Mouse (Mus musculus) MEL (cell line): ENCODE data around the gene Slc1a7. TPM values are rescaled to one million over a fixed set of nuclear protein-coding genes. Genes with fewer than 3 reads are reported as not detected.

Source experiments
- DNase-seq: peaks from one replicate; pipeline ENCODE4 v3.0.0; 2011; ENCODE audit warnings: low read depth, low spot score
- H3K27ac ChIP-seq: 2 replicates; pipeline ENCODE4 v1.5.1; 2012; ENCODE audit warnings: low read depth, mild to moderate bottlenecking, control low read depth, low read length, moderate library complexity; ENCODE audit not compliant: control insufficient read depth
- H3K27me3 ChIP-seq, 2 experiments: fragments of 150-350 bp in 1 of 2; sonication (generic) in 1 of 2; 2 replicates each; pipeline ENCODE4 v1.6.1; 2012; ENCODE audit warnings: low read length in 2 of 2, mild to moderate bottlenecking in 2 of 2, improper control_type of control experiment in 1 of 2, moderate library complexity in 1 of 2; ENCODE audit not compliant: insufficient read depth in 2 of 2, control insufficient read depth in 1 of 2
- H3K36me3 ChIP-seq, 2 experiments: 2 replicates each; pipeline ENCODE4 v1.6.1; 2012 to 2014; ENCODE audit warnings: low read length in 2 of 2, improper control_type of control experiment in 1 of 2, inconsistent platforms in 1 of 2, mild to moderate bottlenecking in 1 of 2; ENCODE audit not compliant: insufficient read depth in 2 of 2, control insufficient read depth in 1 of 2
- H3K4me1 ChIP-seq, 2 experiments: fragments of 150-350 bp in 1 of 2; sonication (generic) in 1 of 2; 2 replicates each; pipeline ENCODE4 v1.6.1; 2012; ENCODE audit warnings: low read length in 2 of 2, improper control_type of control experiment in 1 of 2, mild to moderate bottlenecking in 1 of 2; ENCODE audit not compliant: insufficient read depth in 2 of 2, control insufficient read depth in 1 of 2
- H3K4me3 ChIP-seq, 2 experiments: fragments of 150-350 bp in 1 of 2; sonication (generic) in 1 of 2; 2 replicates each; pipeline ENCODE4 v1.5.1; 2012; ENCODE audit warnings: low read depth in 2 of 2, low read length in 2 of 2, mild to moderate bottlenecking in 2 of 2, moderate library complexity in 2 of 2, control low read depth in 1 of 2, improper control_type of control experiment in 1 of 2; ENCODE audit not compliant: control insufficient read depth in 1 of 2, insufficient read depth in 1 of 2
- H3K79me2 ChIP-seq: 2 replicates; pipeline ENCODE4 v1.6.1; 2012; ENCODE audit warnings: mild to moderate bottlenecking, low read length, moderate library complexity; ENCODE audit not compliant: control insufficient read depth, poor library complexity, insufficient read depth
- H3K9ac ChIP-seq: 2 replicates; pipeline ENCODE4 v1.6.1; 2012; ENCODE audit warnings: low read depth, mild to moderate bottlenecking, control low read depth, low read length, moderate library complexity; ENCODE audit not compliant: control insufficient read depth, poor library complexity, severe bottlenecking
- H3K9me3 ChIP-seq: fragments of 150-350 bp; sonication (generic); replicated peaks from 2 replicates; pipeline ENCODE4 v1.6.1; 2012; ENCODE audit warnings: mild to moderate bottlenecking, low read length, improper control_type of control experiment, moderate library complexity; ENCODE audit not compliant: insufficient read depth
- BHLHE40 ChIP-seq: IDR thresholded peaks from 2 replicates; pipeline ENCODE4 v1.6.1; 2012; ENCODE audit warnings: low read depth, mild to moderate bottlenecking, inconsistent platforms, low read length, improper control_type of control experiment, borderline replicate concordance
- CTCF ChIP-seq, 3 experiments: IDR thresholded peaks in 2 of 3; conservative IDR thresholded peaks in 1 of 3; 2 replicates each; pipeline ENCODE4 v1.5.1; 2011 to 2012; ENCODE audit warnings: low read length in 3 of 3, low read depth in 2 of 3, mild to moderate bottlenecking in 2 of 3, improper control_type of control experiment in 1 of 3, inconsistent platforms in 1 of 3, mixed read lengths in 1 of 3, moderate library complexity in 1 of 3; ENCODE audit not compliant: control insufficient read depth in 1 of 3, insufficient read depth in 1 of 3, poor library complexity in 1 of 3, severe bottlenecking in 1 of 3
- EP300 ChIP-seq, 2 experiments: IDR thresholded peaks; 2 replicates each; pipeline ENCODE4 v1.6.1; 2011; ENCODE audit warnings: improper control_type of control experiment in 2 of 2, low read length in 2 of 2, low read depth in 1 of 2, mild to moderate bottlenecking in 1 of 2
- ETS1 ChIP-seq: IDR thresholded peaks from 2 replicates; pipeline ENCODE4 v1.6.1; 2012; ENCODE audit warnings: low read depth, mild to moderate bottlenecking, inconsistent platforms, low read length, improper control_type of control experiment, moderate library complexity
- HCFC1 ChIP-seq: IDR thresholded peaks from 2 replicates; pipeline ENCODE4 v1.6.1; 2012; ENCODE audit warnings: low read depth, mild to moderate bottlenecking, inconsistent platforms, low read length, improper control_type of control experiment, moderate library complexity
- MAX ChIP-seq: IDR thresholded peaks from 2 replicates; pipeline ENCODE4 v1.6.1; 2011; ENCODE audit warnings: low read length, improper control_type of control experiment
- MXI1 ChIP-seq: IDR thresholded peaks from 2 replicates; pipeline ENCODE4 v1.6.1; 2011; ENCODE audit warnings: mild to moderate bottlenecking, low read depth, low read length, improper control_type of control experiment
- NELFE ChIP-seq: IDR thresholded peaks from 2 replicates; pipeline ENCODE4 v1.6.1; 2011; ENCODE audit warnings: low read depth, low read length, improper control_type of control experiment
- NRF1 ChIP-seq: IDR thresholded peaks from 2 replicates; pipeline ENCODE4 v1.6.1; 2014; ENCODE audit warnings: low read depth, mild to moderate bottlenecking, inconsistent platforms, low read length, improper control_type of control experiment, moderate library complexity; ENCODE audit not compliant: poor library complexity, insufficient read depth, severe bottlenecking
- POLR2A ChIP-seq, 2 experiments: IDR thresholded peaks; 2 replicates each; pipeline ENCODE4 v1.6.1; 2011 to 2012; ENCODE audit warnings: low read length in 2 of 2, mild to moderate bottlenecking in 2 of 2, control low read depth in 1 of 2, improper control_type of control experiment in 1 of 2, low read depth in 1 of 2, moderate library complexity in 1 of 2; ENCODE audit not compliant: control insufficient read depth in 1 of 2, insufficient read depth in 1 of 2, poor library complexity in 1 of 2
- RCOR1 ChIP-seq: IDR thresholded peaks from 2 replicates; pipeline ENCODE4 v1.6.1; 2012; ENCODE audit warnings: low read depth, mild to moderate bottlenecking, inconsistent platforms, low read length, improper control_type of control experiment
- SMC3 ChIP-seq: IDR thresholded peaks from 2 replicates; pipeline ENCODE4 v1.6.1; 2011; ENCODE audit warnings: low read depth, low read length, improper control_type of control experiment
- USF1 ChIP-seq: IDR thresholded peaks from 2 replicates; pipeline ENCODE4 v1.6.1; 2014; ENCODE audit warnings: low read depth, mild to moderate bottlenecking, inconsistent platforms, low read length, improper control_type of control experiment, moderate library complexity
- ZKSCAN1 ChIP-seq: IDR thresholded peaks from 2 replicates; pipeline ENCODE4 v1.6.1; 2012; ENCODE audit warnings: low read depth, mild to moderate bottlenecking, inconsistent platforms, low read length, improper control_type of control experiment, moderate library complexity
- polyA plus RNA-seq, 2 experiments: library from polyadenylated mRNA; stranded (reverse) in 1 of 2; unstranded in 1 of 2; fragments of >175 nt in 1 of 2; fragments of >200 nt in 1 of 2; gene quantifications; 2 replicates each; pipeline versions ENCODE4 v1.2.1 to v1.2.4; 2012; ENCODE audit warnings: low replicate concordance in 2 of 2, low read depth in 1 of 2; ENCODE audit not compliant: insufficient read length in 2 of 2, insufficient read depth in 1 of 2, missing spikeins in 1 of 2
- total RNA-seq: library from RNA; depleted of rRNA; stranded (reverse); fragments of 300-350 nt; gene quantifications from 2 replicates; pipeline ENCODE4 v1.2.3, GENCODE M21; 2012

The Slc1a7 gene
- total and polyA plus RNA-seq, 3 experiments, result 0.68 TPM; not detected in 2

GRCm38 (mm10) chr4:108045136-108046107, 77.3 kb downstream of the Slc1a7 start:
- H3K27me3 ChIP-seq, result no peaks in the 10 kb centered on the region
- H3K4me3 ChIP-seq, result no peak overlapping the region
- no peak overlapping the region for H3K9ac ChIP-seq
- no peak overlapping the region for H3K27ac ChIP-seq
- no peaks in the 10 kb centered on the region for H3K79me2 ChIP-seq
- H3K9me3 ChIP-seq, result no peaks in the 10 kb centered on the region
- H3K4me1 ChIP-seq, result no peaks in the 10 kb centered on the region
- no peak for DNase-seq
- TF ChIP-seq POLR2A (IDR thresholded peaks at IDR 0.05; ENCODE audit: control insufficient read depth in 1 of 2, insufficient read depth in 1 of 2, low read depth in 1 of 2, low read length in 2 of 2, poor library complexity in 1 of 2) (no peak), MXI1 (no peak), MAX (no peak), CTCF (IDR thresholded peaks at IDR 0.05 in 2 of 3, conservative IDR thresholded peaks at IDR 0.05 in 1 of 3; ENCODE audit: control insufficient read depth in 1 of 3, insufficient read depth in 1 of 3, low read depth in 2 of 3, low read length in 3 of 3, poor library complexity in 1 of 3, severe bottlenecking in 1 of 3) (no peak), HCFC1 (no peak), SMC3 (no peak), NRF1 (no peak), USF1 (no peak), BHLHE40 (no peak), ZKSCAN1 (no peak), NELFE (no peak), ETS1 (no peak)
- peaks cover 0 to 8% of the 10 kb centered on the region in 2 experiments; a peak in 2 of 4 replicates for H3K36me3 ChIP-seq

GRCm38 (mm10) chr4:108046136-108046535, 78.0 kb downstream of the Slc1a7 start:
- Histone ChIP-seq H3K36me3 (peaks cover 0 to 8% of the 10 kb centered on the region in 2 experiments; a peak in 2 of 4 replicates), H3K4me3 (no peak overlapping the region), H3K9me3 (no peaks in the 10 kb centered on the region), H3K27ac (no peak overlapping the region), H3K9ac (no peak overlapping the region), H3K27me3 (no peaks in the 10 kb centered on the region), H3K4me1 (no peaks in the 10 kb centered on the region), H3K79me2 (no peaks in the 10 kb centered on the region)
- no peak for TF ChIP-seq RCOR1
- no peak for TF ChIP-seq POLR2A (IDR thresholded peaks at IDR 0.05; ENCODE audit: control insufficient read depth in 1 of 2, insufficient read depth in 1 of 2, low read depth in 1 of 2, low read length in 2 of 2, poor library complexity in 1 of 2)
- no peak for TF ChIP-seq EP300 (IDR thresholded peaks at IDR 0.05; ENCODE audit: low read depth in 1 of 2, low read length in 2 of 2)
- no peak for DNase-seq
